Mouse (Mus musculus): Measurements from ENCODE around the gene Npdc1. TPM values are rescaled to one million over a fixed set of nuclear protein-coding genes. Genes with fewer than 3 reads are reported as not detected.

Gene Npdc1
- polyA plus RNA-seq, 1 experiment from 2014 or later, result 51.7 TPM

DNA sequence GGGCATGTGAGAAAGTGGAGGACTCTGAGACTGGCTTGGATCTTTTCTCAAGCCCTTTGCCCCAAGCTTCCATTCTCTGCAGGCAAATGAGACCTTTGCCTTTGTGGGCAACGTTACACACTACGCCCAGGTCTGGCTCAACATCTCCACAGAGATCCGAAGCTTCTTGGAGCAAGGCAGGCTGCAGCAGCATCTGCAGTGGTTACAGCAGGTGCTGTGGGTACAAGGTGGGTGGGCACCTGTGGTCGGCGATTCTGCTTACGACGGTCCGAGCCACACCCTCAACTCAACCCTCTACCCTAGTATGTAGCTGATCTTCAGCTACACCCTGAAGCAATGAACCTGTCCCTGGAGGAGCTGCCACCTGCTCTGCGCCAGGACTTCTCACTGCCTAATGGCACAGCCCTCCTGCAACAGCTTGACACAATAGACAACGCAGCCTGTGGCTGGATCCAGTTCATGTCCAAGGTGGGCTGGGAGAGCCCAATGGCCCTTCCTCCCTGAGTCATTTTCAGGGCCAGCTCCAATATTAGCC lies 37.2 kb downstream of the Npdc1 start:
- no peak overlapping the region for H3K4me3 ChIP-seq
- WGBS, result 92% methylated on average over 10 of the region's 10 CpGs
- no peak overlapping the region for H3K9ac ChIP-seq
- H3K27ac ChIP-seq, result no peak overlapping the region
- no peaks in the 10 kb centered on the region for H3K4me1 ChIP-seq
- no peak for ATAC-seq (ENCODE audit: insufficient number of reproducible peaks, low FRiP score, low TSS enrichment, low read depth)
- no peaks in the 10 kb centered on the region for H3K27me3 ChIP-seq
- no peaks in the 10 kb centered on the region for H3K9me3 ChIP-seq
- peaks cover 25% of the 10 kb centered on the region for H3K36me3 ChIP-seq
- no peak overlapping the region for H3K4me2 ChIP-seq

DNA sequence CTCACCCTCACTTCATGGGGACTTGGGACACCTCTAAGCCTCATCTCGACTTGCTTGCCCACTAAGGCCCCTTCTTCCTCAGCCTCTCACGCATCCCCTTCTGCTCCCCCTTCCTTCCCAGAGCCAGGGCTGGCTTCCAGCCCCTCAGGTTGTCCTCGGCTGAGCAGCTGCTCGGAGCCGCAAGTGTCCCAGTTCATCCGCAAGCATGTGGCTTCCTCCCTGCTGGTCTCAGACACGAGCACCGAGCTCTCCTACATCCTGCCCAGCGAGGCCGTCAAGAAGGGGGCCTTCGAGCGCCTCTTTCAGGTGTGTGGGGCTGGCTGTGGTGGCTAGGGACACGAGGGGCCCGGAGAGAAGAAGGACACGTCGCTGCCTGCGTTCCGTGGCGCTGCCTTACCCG lies 41.9 kb downstream of the Npdc1 start:
- 82% methylated on average over 20 of the region's 20 CpGs for WGBS
- H3K4me3 ChIP-seq, result no peak overlapping the region
- H3K36me3 ChIP-seq, result peaks cover 53% of the 10 kb centered on the region
- H3K9me3 ChIP-seq, result no peaks in the 10 kb centered on the region
- ATAC-seq (ENCODE audit: insufficient number of reproducible peaks, low FRiP score, low TSS enrichment, low read depth), result no peak
- no peaks in the 10 kb centered on the region for H3K27me3 ChIP-seq
- no peak overlapping the region for H3K4me2 ChIP-seq
- H3K4me1 ChIP-seq, result no peaks in the 10 kb centered on the region
- no peak overlapping the region for H3K27ac ChIP-seq
- H3K9ac ChIP-seq, result no peak overlapping the region

DNA sequence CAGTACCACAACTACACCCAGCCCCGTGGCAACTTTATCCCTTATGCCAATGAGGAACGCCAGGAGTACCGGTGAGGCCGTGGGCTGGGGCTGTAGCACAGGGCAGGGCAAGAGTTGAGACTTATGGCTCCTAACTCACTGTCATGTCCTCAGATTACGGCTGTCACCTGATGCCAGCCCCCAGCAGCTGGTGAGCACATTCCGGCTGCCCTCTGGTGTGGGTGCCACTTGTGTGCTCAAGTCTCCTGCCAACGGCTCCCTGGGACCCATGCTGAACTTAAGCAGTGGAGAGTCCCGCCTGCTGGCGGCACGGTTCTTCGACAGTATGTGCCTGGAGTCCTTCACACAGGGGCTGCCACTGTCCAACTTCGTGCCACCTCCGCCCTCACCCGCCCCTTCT lies 43.5 kb downstream of the Npdc1 start:
- Histone ChIP-seq H3K9ac (no peak overlapping the region), H3K4me2 (no peak overlapping the region), H3K27ac (no peak overlapping the region), H3K4me1 (no peaks in the 10 kb centered on the region), H3K9me3 (no peaks in the 10 kb centered on the region), H3K4me3 (no peak overlapping the region), H3K27me3 (no peaks in the 10 kb centered on the region), H3K36me3 (peaks cover 60% of the 10 kb centered on the region)
- no peak for ATAC-seq (ENCODE audit: insufficient number of reproducible peaks, low FRiP score, low TSS enrichment, low read depth)
- 87% methylated on average over 14 of the region's 14 CpGs for WGBS

DNA sequence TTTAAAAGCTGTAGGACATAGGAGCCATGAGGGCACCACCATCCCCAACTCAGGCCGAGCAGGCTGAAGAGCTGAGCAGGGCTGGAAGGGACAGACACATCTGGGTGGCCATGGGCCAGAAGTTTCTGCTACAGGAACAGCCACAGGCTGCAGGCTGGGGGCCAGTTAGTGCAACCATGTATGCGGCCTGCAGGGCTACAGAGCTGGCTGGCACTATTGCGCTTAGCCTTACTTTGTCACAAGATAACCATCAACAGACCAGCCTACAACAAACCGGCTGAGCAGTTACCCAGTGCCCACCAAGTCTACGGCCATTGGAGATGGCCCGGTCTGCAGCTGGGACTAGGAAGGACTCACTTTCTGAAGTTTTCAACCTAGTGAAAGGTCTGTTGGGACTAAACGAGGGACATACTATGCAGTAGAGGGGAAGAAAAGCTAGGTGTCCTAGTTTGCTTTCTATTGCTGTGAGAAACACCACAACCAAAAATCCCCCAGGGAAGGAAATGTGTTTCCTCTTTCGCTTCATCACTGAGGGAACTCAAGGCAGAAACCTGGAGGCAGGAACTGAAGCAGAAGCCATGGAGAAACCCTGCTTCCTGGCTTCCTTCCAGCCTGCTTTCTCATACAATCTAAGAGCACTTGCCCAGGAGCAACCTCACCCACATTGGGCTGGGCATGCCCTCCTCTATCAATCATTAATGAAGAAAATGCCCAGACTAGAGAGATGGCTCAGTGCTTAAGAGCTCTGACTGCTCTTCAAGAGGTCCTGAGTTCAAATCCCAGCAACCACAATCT lies 51.9 kb downstream of the Npdc1 start:
- Histone ChIP-seq H3K4me1 (no peaks in the 10 kb centered on the region), H3K4me2 (no peak overlapping the region), H3K9me3 (no peaks in the 10 kb centered on the region), H3K4me3 (no peak overlapping the region), H3K9ac (no peak overlapping the region), H3K27ac (no peak overlapping the region), H3K27me3 (no peaks in the 10 kb centered on the region), H3K36me3 (peaks cover 15% of the 10 kb centered on the region; the same call in 1 of the 2 replicates)
- 78% methylated on average over 8 of the region's 8 CpGs for WGBS
- ATAC-seq (ENCODE audit: insufficient number of reproducible peaks, low FRiP score, low TSS enrichment, low read depth), result no peak

DNA sequence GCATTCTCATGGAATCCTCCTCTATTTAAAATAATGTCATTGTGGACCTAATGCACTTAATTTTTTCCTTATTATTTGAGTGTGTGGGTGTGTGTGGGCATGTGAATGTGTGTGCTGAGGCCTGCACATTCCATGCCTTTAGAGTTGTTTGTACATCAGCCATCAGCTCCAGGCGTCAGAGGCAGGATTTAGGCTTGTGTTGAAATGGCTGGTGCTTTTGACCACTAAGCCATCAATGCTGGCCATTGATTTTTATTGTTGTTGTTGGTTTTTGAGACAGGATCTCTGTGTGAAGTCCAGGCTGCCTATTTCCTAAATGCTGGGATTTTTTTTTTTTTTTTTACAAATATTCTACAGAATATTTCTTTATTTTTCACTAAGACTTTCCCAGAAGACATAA lies 53.8 kb downstream of the Npdc1 start:
- peaks cover 7% of the 10 kb centered on the region; the same call in 1 of the 2 replicates for H3K36me3 ChIP-seq
- no peaks in the 10 kb centered on the region for H3K27me3 ChIP-seq
- H3K9ac ChIP-seq, result no peak overlapping the region
- no peak overlapping the region for H3K27ac ChIP-seq
- WGBS, result 38% methylated on average over 1 of the region's 1 CpGs
- H3K4me1 ChIP-seq, result 0 out of 2 replicates have a peak, but pooled peaks cover 5% of the 10 kb centered on the region
- no peak overlapping the region for H3K4me2 ChIP-seq
- no peak for ATAC-seq (ENCODE audit: insufficient number of reproducible peaks, low FRiP score, low TSS enrichment, low read depth)
- no peaks in the 10 kb centered on the region for H3K9me3 ChIP-seq
- no peak overlapping the region for H3K4me3 ChIP-seq

DNA sequence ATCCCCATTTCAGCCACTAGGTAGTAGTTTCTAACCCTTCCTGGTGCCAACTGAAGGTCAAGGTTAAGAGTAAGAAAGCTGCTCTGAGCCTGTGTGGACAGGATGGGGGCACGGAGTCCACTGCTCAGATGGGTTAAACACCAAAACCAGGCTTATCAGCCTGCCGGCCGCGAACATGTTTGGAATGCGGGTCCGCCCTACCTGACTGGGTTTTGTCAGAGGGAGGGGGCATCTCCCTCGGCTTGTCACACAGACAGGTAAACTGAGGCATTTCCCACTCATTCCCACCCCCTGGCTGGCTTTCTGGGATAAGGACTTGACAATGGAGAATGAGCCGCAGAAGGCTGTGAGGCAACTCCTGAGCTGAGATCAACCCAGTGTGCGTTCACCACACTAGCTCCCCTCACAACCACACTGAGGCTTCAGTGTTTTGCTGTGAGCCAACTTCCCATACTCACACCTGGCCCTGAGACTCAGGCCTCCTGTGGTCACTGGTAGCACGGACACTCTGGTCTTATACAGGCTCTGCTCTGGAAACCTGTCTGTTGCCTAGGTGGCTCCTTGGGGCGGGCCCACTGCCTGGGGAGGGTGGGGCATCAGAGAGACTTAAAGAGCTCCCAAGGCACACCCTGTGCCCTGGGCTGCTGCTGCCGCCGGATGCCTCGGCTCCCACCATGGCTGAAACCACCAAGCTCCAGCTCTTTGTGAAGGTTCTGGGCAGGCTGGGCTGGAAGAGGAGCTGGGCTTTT lies 57.2 kb downstream of the Npdc1 start, which contains the start of gene Clic3:
TSS of gene Clic3 (plus strand) at position 634 of the 749 bp plus-strand sequence.
- Histone ChIP-seq H3K4me2 (no peak within 1 kb of the TSS), H3K9me3 (no peaks in the 10 kb centered on the region), H3K36me3 (peaks cover 17% of the 10 kb centered on the region), H3K4me1 (peaks cover 30% of the 10 kb centered on the region), H3K27ac (no peak within 1 kb of the TSS), H3K27me3 (no peaks in the 10 kb centered on the region), H3K4me3 (no peak within 1 kb of the TSS), H3K9ac (no peak within 1 kb of the TSS)
- ATAC-seq (ENCODE audit: insufficient number of reproducible peaks, low FRiP score, low TSS enrichment, low read depth), result no peak
- 54% methylated on average over 14 of the region's 14 CpGs for WGBS

DNA sequence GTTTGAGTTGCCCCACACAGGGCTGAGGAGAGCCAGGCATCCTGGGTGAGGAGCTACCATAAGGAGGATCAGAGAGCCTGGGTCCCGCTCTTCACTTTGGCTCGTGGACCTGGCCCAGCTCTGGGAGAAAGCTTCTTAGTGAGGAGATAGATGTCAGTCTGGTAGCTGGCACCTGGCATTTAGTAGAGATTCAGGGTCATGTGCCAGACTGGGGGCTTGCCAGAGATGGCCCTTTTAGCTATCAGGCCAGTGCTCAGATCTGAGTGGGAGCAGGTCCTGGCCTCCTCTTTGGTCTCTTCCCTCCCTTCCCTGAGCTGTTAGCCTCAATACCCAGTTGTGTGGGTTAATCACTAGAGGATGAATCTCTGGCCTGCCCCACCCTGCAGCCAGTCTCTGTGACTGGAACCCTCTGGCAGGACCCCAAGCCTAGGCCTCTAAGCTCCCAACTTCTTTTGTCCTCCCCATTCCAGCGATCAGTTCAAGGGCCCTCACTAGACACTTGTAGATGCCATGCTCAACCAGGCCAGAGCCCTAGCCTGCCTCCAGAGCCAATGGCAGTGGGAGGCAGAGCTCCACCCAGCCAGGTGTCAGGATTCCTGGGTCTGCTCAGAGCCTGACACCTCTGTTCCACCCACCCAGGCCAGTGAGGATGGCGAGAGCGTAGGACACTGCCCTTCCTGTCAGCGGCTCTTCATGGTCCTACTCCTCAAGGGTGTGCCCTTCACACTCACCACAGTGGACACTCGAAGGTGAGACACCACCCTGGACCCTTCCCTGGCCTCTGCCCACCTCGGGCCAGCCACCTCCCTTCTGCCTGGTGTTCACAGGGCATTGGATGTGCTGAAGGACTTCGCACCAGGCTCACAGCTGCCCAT lies 58.1 kb downstream of the Npdc1 start:
- no peaks in the 10 kb centered on the region for H3K27me3 ChIP-seq
- no peak overlapping the region for H3K9ac ChIP-seq
- H3K4me2 ChIP-seq, result no peak overlapping the region
- WGBS, result 83% methylated on average over 9 of the region's 9 CpGs
- H3K4me3 ChIP-seq, result no peak overlapping the region
- H3K27ac ChIP-seq, result no peak overlapping the region
- H3K9me3 ChIP-seq, result no peaks in the 10 kb centered on the region
- H3K36me3 ChIP-seq, result peaks cover 17% of the 10 kb centered on the region
- no peak for ATAC-seq (ENCODE audit: insufficient number of reproducible peaks, low FRiP score, low TSS enrichment, low read depth)
- peaks cover 37% of the 10 kb centered on the region for H3K4me1 ChIP-seq

DNA sequence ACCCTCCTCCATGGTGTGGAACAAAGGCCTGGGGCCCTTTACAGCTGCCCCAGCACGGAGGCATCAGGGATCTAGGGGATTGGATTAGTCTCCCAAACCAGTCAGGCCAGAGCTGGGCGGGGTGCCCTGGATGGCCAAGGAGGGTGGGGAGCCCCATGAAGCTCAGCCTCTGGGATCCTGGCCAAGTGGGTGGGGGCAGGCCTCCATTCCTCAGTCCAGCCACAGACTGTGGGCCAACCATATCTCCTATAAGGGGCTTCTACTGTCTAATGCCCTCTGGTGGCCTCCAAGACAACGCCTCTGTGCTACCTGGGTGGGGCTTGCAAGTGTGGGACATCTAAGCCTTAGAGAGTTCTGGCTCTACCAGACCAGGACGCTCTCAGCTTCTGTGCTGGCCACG lies 59.8 kb downstream of the Npdc1 start:
- Histone ChIP-seq H3K4me1 (peaks cover 37% of the 10 kb centered on the region), H3K4me2 (no peak overlapping the region; the same call in 1 of the 2 replicates), H3K27me3 (no peaks in the 10 kb centered on the region), H3K36me3 (peaks cover 17% of the 10 kb centered on the region), H3K9ac (peak overlapping the region; percentile 11; the same call in 1 of the 2 replicates), H3K27ac (no peak overlapping the region), H3K4me3 (no peak overlapping the region), H3K9me3 (no peaks in the 10 kb centered on the region)
- no peak; the same call in 1 of the 2 replicates for ATAC-seq (ENCODE audit: insufficient number of reproducible peaks, low FRiP score, low TSS enrichment, low read depth)
- WGBS, result 70% methylated on average over 5 of the region's 5 CpGs

Small RNA genes within 50 kb of the gene (microRNA-seq; reads per million reads assigned to microRNA genes)
- gene Mir3087, result not detected

Other genes starting within 250 kb of the Npdc1 start
- gene Nrarp, start 218.6 kb upstream of the Npdc1 start, polyA plus RNA-seq (2015; fragmentation: Nextera tagmentation; extraction: Ambion mirVana), result 28.5 and 33.5 TPM in 2 replicates
- 8.9 and 10.0 TPM in 2 replicates for gene Tor4a, start 202.5 kb upstream of the Npdc1 start, polyA plus RNA-seq (2015; fragmentation: Nextera tagmentation; extraction: Ambion mirVana)
- 114 and 117 TPM in 2 replicates for gene Nelfb, start 187.9 kb upstream of the Npdc1 start, polyA plus RNA-seq (2015; fragmentation: Nextera tagmentation; extraction: Ambion mirVana)
- gene Stpg3, start 184.7 kb upstream of the Npdc1 start, polyA plus RNA-seq (2015; fragmentation: Nextera tagmentation; extraction: Ambion mirVana), result not detected in 2 replicates
- 0.81 TPM in 1 of 2 replicates, not detected in the other for gene Fam166a, start 180.6 kb upstream of the Npdc1 start, polyA plus RNA-seq (2015; fragmentation: Nextera tagmentation; extraction: Ambion mirVana)
- 554 and 617 TPM in 2 replicates for gene Tubb4b, start 174.6 kb upstream of the Npdc1 start, polyA plus RNA-seq (2015; fragmentation: Nextera tagmentation; extraction: Ambion mirVana)
- gene Slc34a3, start 165.0 kb upstream of the Npdc1 start, polyA plus RNA-seq (2015; fragmentation: Nextera tagmentation; extraction: Ambion mirVana), result not detected in 2 replicates
- 0.57 and 0.58 TPM in 2 replicates for gene Rnf224, start 162.6 kb upstream of the Npdc1 start, polyA plus RNA-seq (2015; fragmentation: Nextera tagmentation; extraction: Ambion mirVana)
- gene Rnf208, start 157.1 kb upstream of the Npdc1 start, polyA plus RNA-seq (2015; fragmentation: Nextera tagmentation; extraction: Ambion mirVana), result 16.9 and 17.5 TPM in 2 replicates
- gene Cysrt1, start 156.9 kb upstream of the Npdc1 start, polyA plus RNA-seq (2015; fragmentation: Nextera tagmentation; extraction: Ambion mirVana), result 83.9 and 100 TPM in 2 replicates
- 10.2 and 10.4 TPM in 2 replicates for gene AL732309.1, start 152.5 kb upstream of the Npdc1 start, polyA plus RNA-seq (2015; fragmentation: Nextera tagmentation; extraction: Ambion mirVana)
- gene Tmem203, start 143.9 kb upstream of the Npdc1 start, polyA plus RNA-seq (2015; fragmentation: Nextera tagmentation; extraction: Ambion mirVana), result 21.4 and 24.2 TPM in 2 replicates
- gene Tprn, start 136.7 kb upstream of the Npdc1 start, polyA plus RNA-seq (2015; fragmentation: Nextera tagmentation; extraction: Ambion mirVana), result 8.5 and 8.6 TPM in 2 replicates
- 241 and 244 TPM in 2 replicates for gene Ssna1, start 126.9 kb upstream of the Npdc1 start, polyA plus RNA-seq (2015; fragmentation: Nextera tagmentation; extraction: Ambion mirVana)
- gene Anapc2, start 126.9 kb upstream of the Npdc1 start, polyA plus RNA-seq (2015; fragmentation: Nextera tagmentation; extraction: Ambion mirVana), result 136 and 140 TPM in 2 replicates
- gene Tmem210, start 111.2 kb upstream of the Npdc1 start, polyA plus RNA-seq (2015; fragmentation: Nextera tagmentation; extraction: Ambion mirVana), result not detected in 2 replicates
- gene Lrrc26, start 109.4 kb upstream of the Npdc1 start, polyA plus RNA-seq (2015; fragmentation: Nextera tagmentation; extraction: Ambion mirVana), result 0.61 and 0.92 TPM in 2 replicates
- 0.71 and 0.87 TPM in 2 replicates for gene Grin1, start 80.2 kb upstream of the Npdc1 start, polyA plus RNA-seq (2015; fragmentation: Nextera tagmentation; extraction: Ambion mirVana)
- 47.0 and 55.8 TPM in 2 replicates for gene Man1b1, start 67.0 kb upstream of the Npdc1 start, polyA plus RNA-seq (2015; fragmentation: Nextera tagmentation; extraction: Ambion mirVana)
- gene Dpp7, start 43.0 kb upstream of the Npdc1 start, polyA plus RNA-seq (2015; fragmentation: Nextera tagmentation; extraction: Ambion mirVana), result 24.0 and 25.1 TPM in 2 replicates
- 16.9 and 23.6 TPM in 2 replicates for gene Uap1l1, start 33.7 kb upstream of the Npdc1 start, polyA plus RNA-seq (2015; fragmentation: Nextera tagmentation; extraction: Ambion mirVana)
- gene Sapcd2, start 27.0 kb upstream of the Npdc1 start, polyA plus RNA-seq (2015; fragmentation: Nextera tagmentation; extraction: Ambion mirVana), result 30.5 and 31.9 TPM in 2 replicates
- gene Entpd2, start 3.5 kb upstream of the Npdc1 start, polyA plus RNA-seq (2015; fragmentation: Nextera tagmentation; extraction: Ambion mirVana), result 4.2 and 11.7 TPM in 2 replicates
- gene Fut7, start 23.9 kb downstream of the Npdc1 start, polyA plus RNA-seq (2015; fragmentation: Nextera tagmentation; extraction: Ambion mirVana), result 0.18 TPM in 1 of 2 replicates, not detected in the other
- 4.2 and 5.9 TPM in 2 replicates for gene Abca2, start 29.4 kb downstream of the Npdc1 start, polyA plus RNA-seq (2015; fragmentation: Nextera tagmentation; extraction: Ambion mirVana)
- gene Clic3, start 57.5 kb downstream of the Npdc1 start, polyA plus RNA-seq (2015; fragmentation: Nextera tagmentation; extraction: Ambion mirVana), result 99.3 and 111 TPM in 2 replicates
- gene Paxx, start 61.7 kb downstream of the Npdc1 start, polyA plus RNA-seq (2015; fragmentation: Nextera tagmentation; extraction: Ambion mirVana), result 49.9 and 56.9 TPM in 2 replicates
- gene Ptgds, start 70.7 kb downstream of the Npdc1 start, polyA plus RNA-seq (2015; fragmentation: Nextera tagmentation; extraction: Ambion mirVana), result 4.1 and 9.1 TPM in 2 replicates
- gene Lcn12, start 94.6 kb downstream of the Npdc1 start, polyA plus RNA-seq (2015; fragmentation: Nextera tagmentation; extraction: Ambion mirVana), result not detected in 2 replicates
- gene Fbxw5, start 101.4 kb downstream of the Npdc1 start, polyA plus RNA-seq (2015; fragmentation: Nextera tagmentation; extraction: Ambion mirVana), result 73.0 and 81.4 TPM in 2 replicates
- gene C8g, start 102.4 kb downstream of the Npdc1 start, polyA plus RNA-seq (2015; fragmentation: Nextera tagmentation; extraction: Ambion mirVana), result 4.6 and 5.6 TPM in 2 replicates
- 34.4 and 35.7 TPM in 2 replicates for gene Traf2, start 147.6 kb downstream of the Npdc1 start, polyA plus RNA-seq (2015; fragmentation: Nextera tagmentation; extraction: Ambion mirVana)
- 388 and 396 TPM in 2 replicates for gene Edf1, start 158.5 kb downstream of the Npdc1 start, polyA plus RNA-seq (2015; fragmentation: Nextera tagmentation; extraction: Ambion mirVana)
- gene Mamdc4, start 175.5 kb downstream of the Npdc1 start, polyA plus RNA-seq (2015; fragmentation: Nextera tagmentation; extraction: Ambion mirVana), result 0.81 and 6.0 TPM in 2 replicates
- 129 and 139 TPM in 2 replicates for gene Phpt1, start 175.9 kb downstream of the Npdc1 start, polyA plus RNA-seq (2015; fragmentation: Nextera tagmentation; extraction: Ambion mirVana)
- gene Ajm1, start 182.4 kb downstream of the Npdc1 start, polyA plus RNA-seq (2015; fragmentation: Nextera tagmentation; extraction: Ambion mirVana), result 0.29 and 0.44 TPM in 2 replicates
- 73.6 and 74.9 TPM in 2 replicates for gene Rabl6, start 209.2 kb downstream of the Npdc1 start, polyA plus RNA-seq (2015; fragmentation: Nextera tagmentation; extraction: Ambion mirVana)
- 0.12 and 0.14 TPM in 2 replicates for gene Ccdc183, start 218.3 kb downstream of the Npdc1 start, polyA plus RNA-seq (2015; fragmentation: Nextera tagmentation; extraction: Ambion mirVana)
- 27.3 and 28.7 TPM in 2 replicates for gene Tmem141, start 222.7 kb downstream of the Npdc1 start, polyA plus RNA-seq (2015; fragmentation: Nextera tagmentation; extraction: Ambion mirVana)
- gene Fcna, start 228.7 kb downstream of the Npdc1 start, polyA plus RNA-seq (2015; fragmentation: Nextera tagmentation; extraction: Ambion mirVana), result 2.7 and 3.7 TPM in 2 replicates